Mouse (Mus musculus) heart, postnatal 0 days (tissue): ENCODE data around the gene Taf13. TPM values are rescaled to one million over a fixed set of nuclear protein-coding genes. Genes with fewer than 3 reads are reported as not detected.
A peak's percentile ranks its signal among the peaks of the same experiment; 100 is the strongest.

Source experiments
- ATAC-seq: fragments of 200-750 bp; cut with Nextera tagmentation; 2 replicates; pipeline ENCODE4 v1.8.0; 2017; ENCODE audit warnings: low read depth, moderate number of reproducible peaks, moderate library complexity; ENCODE audit not compliant: insufficient read depth
- DNase-seq: peaks from one replicate; pipeline ENCODE4 v3.0.0-alpha.2; 2016; ENCODE audit warnings: low spot score
- H3K27ac ChIP-seq: fragments of 300-500 bp; sonication (generic); 2 replicates; pipeline ENCODE4 v1.5.1; 2014; ENCODE audit warnings: low read depth, mild to moderate bottlenecking
- H3K27me3 ChIP-seq: fragments of 300-500 bp; sonication (generic); 2 replicates; pipeline ENCODE4 v1.6.1; 2014; ENCODE audit warnings: low read length, mixed read lengths; ENCODE audit not compliant: control insufficient read depth, insufficient read depth
- H3K36me3 ChIP-seq: fragments of 300-500 bp; sonication (generic); replicated peaks from 2 replicates; pipeline ENCODE4 v1.6.1; 2014; ENCODE audit warnings: low read length, mixed read lengths; ENCODE audit not compliant: control insufficient read depth, insufficient read depth
- H3K4me1 ChIP-seq: fragments of 300-500 bp; sonication (generic); 2 replicates; pipeline ENCODE4 v1.6.1; 2014; ENCODE audit warnings: antibody characterized with exemption; ENCODE audit not compliant: control insufficient read depth, insufficient read depth
- H3K4me2 ChIP-seq: fragments of 300-500 bp; sonication (generic); 2 replicates; pipeline ENCODE4 v1.6.1; 2014; ENCODE audit warnings: low read depth, mild to moderate bottlenecking, low read length, moderate library complexity
- H3K4me3 ChIP-seq: fragments of 300-500 bp; sonication (generic); 2 replicates; pipeline ENCODE4 v1.5.1; 2014; ENCODE audit warnings: low read depth, low read length
- H3K9ac ChIP-seq: fragments of 300-500 bp; sonication (generic); replicated peaks from 2 replicates; pipeline ENCODE4 v1.6.1; 2014; ENCODE audit warnings: low read depth, low read length, mixed read lengths
- H3K9me3 ChIP-seq: fragments of 300-500 bp; sonication (generic); replicated peaks from 2 replicates; pipeline ENCODE4 v1.6.1; 2016; ENCODE audit warnings: low read length; ENCODE audit not compliant: control insufficient read depth
- CTCF ChIP-seq: IDR thresholded peaks from 2 replicates; pipeline ENCODE4 v1.5.1; 2016; ENCODE audit warnings: antibody characterized with exemption, control low read depth, low read depth
- EP300 ChIP-seq: IDR thresholded peaks from 2 replicates; pipeline ENCODE4 v1.6.1; 2016; ENCODE audit warnings: antibody characterized with exemption, low read depth
- WGBS: fragments of 180-500 bp; shearing (Covaris S2); extraction: QIAGEN DNeasy Blood & Tissue Kit; methylation state at CpG from one replicate; pipeline ENCODE4 v1.1.7; 2014; 5-methylcytosine and 5-hydroxymethylcytosine counted together
- microRNA-seq: library from miRNA; unstranded; fragments of <30 nt; microRNA quantifications from one replicate; pipeline ENCODE4, GENCODE M21; 2016
- polyA plus RNA-seq: library from polyadenylated mRNA; unstranded; fragments of >200 nt; fragmentation: Nextera tagmentation; extraction: Ambion mirVana; gene quantifications from 2 replicates; pipeline ENCODE4 v1.2.1, GENCODE M21; 2015
- total RNA-seq: library from RNA; depleted of rRNA; stranded (reverse); fragments of >200 nt; gene quantifications from 2 replicates; pipeline ENCODE4 v1.2.3, GENCODE M21; 2014; ENCODE audit warnings: low replicate concordance; rRNA removed

Gene Taf13
- total and polyA plus RNA-seq, 2 experiments from 2014 or later, result 9.9 to 29.6 TPM

- no peak overlapping the region for H3K4me3 ChIP-seq
- H3K36me3 ChIP-seq, result 0 out of 2 replicates have a peak, but pooled peaks cover 6% of the 10 kb centered on the region
- H3K4me2 ChIP-seq, result no peak overlapping the region
- H3K9me3 ChIP-seq, result no peaks in the 10 kb centered on the region
- no peak for DNase-seq
- TF ChIP-seq EP300 (no peak), CTCF (no peak)
- 64% methylated on average over 4 of the region's 4 CpGs for WGBS
- no peak overlapping the region for H3K9ac ChIP-seq
- ATAC-seq, result no peak
- no peaks in the 10 kb centered on the region for H3K27me3 ChIP-seq
- H3K27ac ChIP-seq, result no peak overlapping the region
- H3K4me1 ChIP-seq, result no peaks in the 10 kb centered on the region
Observed at GRCm38 (mm10) chr3:108584580-108584979, 13.1 kb downstream of the Taf13 start.

- H3K9me3 ChIP-seq, result no peaks in the 10 kb centered on the region
- 40% methylated on average over 2 of the region's 2 CpGs for WGBS
- H3K4me1 ChIP-seq, result peaks cover 4% of the 10 kb centered on the region; the same call in 1 of the 2 replicates
- no peaks in the 10 kb centered on the region for H3K27me3 ChIP-seq
- no peak overlapping the region for H3K27ac ChIP-seq
- no peak overlapping the region for H3K4me3 ChIP-seq
- no peaks in the 10 kb centered on the region for H3K36me3 ChIP-seq
- no peak for TF ChIP-seq EP300
- no peak for TF ChIP-seq CTCF
- no peak overlapping the region for H3K4me2 ChIP-seq
- no peak for DNase-seq
- no peak for ATAC-seq
- H3K9ac ChIP-seq, result no peak overlapping the region
Observed at GRCm38 (mm10) chr3:108588446-108588845, 16.9 kb downstream of the Taf13 start.

GRCm38 (mm10) chr3:108590786-108591529 lies 19.5 kb downstream of the Taf13 start, which contains the start of gene Wdr47:
Gene Wdr47, plus strand, starts transcription at chr3:108591279.
- H3K27ac ChIP-seq, result peak within 1 kb of the TSS; percentile 72
- H3K4me1 ChIP-seq, result peaks cover 4% of the 10 kb centered on the region; the same call in 1 of the 2 replicates
- no peaks in the 10 kb centered on the region for H3K27me3 ChIP-seq
- no peaks in the 10 kb centered on the region for H3K36me3 ChIP-seq
- peak within 1 kb of the TSS; percentile 100 for H3K4me2 ChIP-seq
- H3K9ac ChIP-seq, result peak within 1 kb of the TSS; percentile 80
- TF ChIP-seq EP300 (no peak), CTCF (no peak)
- H3K9me3 ChIP-seq, result no peaks in the 10 kb centered on the region
- ATAC-seq (peak; percentile 100), DNase-seq (peak; percentile 94)
- WGBS, result 4% methylated on average over 44 of the region's 44 CpGs
- H3K4me3 ChIP-seq, result peak within 1 kb of the TSS; percentile 99

GRCm38 (mm10) chr3:108591530-108592522 lies 20.3 kb downstream of the Taf13 start:
- H3K9me3 ChIP-seq, result no peaks in the 10 kb centered on the region
- no peaks in the 10 kb centered on the region for H3K36me3 ChIP-seq
- peak overlapping the region; percentile 80 for H3K9ac ChIP-seq
- H3K4me1 ChIP-seq, result peaks cover 4% of the 10 kb centered on the region; the same call in 1 of the 2 replicates
- ATAC-seq, result peak; percentile 22
- H3K27me3 ChIP-seq, result no peaks in the 10 kb centered on the region
- TF ChIP-seq EP300 (no peak), CTCF (no peak)
- peak overlapping the region; percentile 72 for H3K27ac ChIP-seq
- DNase-seq, result no peak
- peak overlapping the region; percentile 100 for H3K4me2 ChIP-seq
- H3K4me3 ChIP-seq, result peak overlapping the region; percentile 99
- under 1% methylated on average over 60 of the region's 61 CpGs for WGBS

- H3K4me2 ChIP-seq, result no peak overlapping the region
- H3K4me1 ChIP-seq, result no peaks in the 10 kb centered on the region
- 37% methylated on average over 3 of the region's 3 CpGs for WGBS
- DNase-seq, result no peak
- no peaks in the 10 kb centered on the region for H3K27me3 ChIP-seq
- H3K9ac ChIP-seq, result no peak overlapping the region
- H3K27ac ChIP-seq, result no peak overlapping the region
- H3K4me3 ChIP-seq, result no peak overlapping the region
- no peak for TF ChIP-seq EP300
- no peak for ATAC-seq
- H3K9me3 ChIP-seq, result no peaks in the 10 kb centered on the region
- 0 out of 2 replicates have a peak, but pooled peaks cover 5% of the 10 kb centered on the region for H3K36me3 ChIP-seq
Observed at GRCm38 (mm10) chr3:108608906-108609305, 37.4 kb downstream of the Taf13 start.

Small RNAs within 50 kb of the gene (microRNA-seq; reads per million reads assigned to microRNA genes)
- gene Gm22860, result not detected

Other genes with a start within 250 kb of the Taf13 start
- gene Mybphl, start 206.8 kb upstream of the Taf13 start, total RNA-seq, result 49.3 and 60.6 TPM in 2 replicates
- gene Mybphl, start 206.8 kb upstream of the Taf13 start, polyA plus RNA-seq, result 90.0 and 123 TPM in 2 replicates
- gene Psrc1, start 187.9 kb upstream of the Taf13 start, total RNA-seq, result 8.4 and 17.5 TPM in 2 replicates
- gene Psrc1, start 187.9 kb upstream of the Taf13 start, polyA plus RNA-seq, result 5.0 and 5.4 TPM in 2 replicates
- gene Celsr2, start 156.1 kb upstream of the Taf13 start, total RNA-seq, result 3.5 and 5.5 TPM in 2 replicates
- gene Celsr2, start 156.1 kb upstream of the Taf13 start, polyA plus RNA-seq, result 1.2 and 1.9 TPM in 2 replicates
- 40.3 and 55.3 TPM in 2 replicates for gene Sars, start 126.5 kb upstream of the Taf13 start, total RNA-seq
- gene Sars, start 126.5 kb upstream of the Taf13 start, polyA plus RNA-seq, result 74.4 and 77.7 TPM in 2 replicates
- not detected in 2 replicates for gene 1700013F07Rik, start 37.5 kb upstream of the Taf13 start, total RNA-seq
- not detected in 2 replicates for gene 1700013F07Rik, start 37.5 kb upstream of the Taf13 start, polyA plus RNA-seq
- gene 5330417C22Rik, start 35.2 kb upstream of the Taf13 start, total RNA-seq, result 0.04 and 0.62 TPM in 2 replicates
- gene 5330417C22Rik, start 35.2 kb upstream of the Taf13 start, polyA plus RNA-seq, result 0.34 and 1.6 TPM in 2 replicates
- 22.4 and 34.6 TPM in 2 replicates for gene Tmem167b, start 9.2 kb upstream of the Taf13 start, total RNA-seq
- 25.4 and 25.8 TPM in 2 replicates for gene Tmem167b, start 9.2 kb upstream of the Taf13 start, polyA plus RNA-seq
- gene Wdr47, start 19.6 kb downstream of the Taf13 start, total RNA-seq, result 4.3 and 8.5 TPM in 2 replicates
- gene Wdr47, start 19.6 kb downstream of the Taf13 start, polyA plus RNA-seq, result 4.3 and 5.2 TPM in 2 replicates
- 29.8 and 39.4 TPM in 2 replicates for gene Clcc1, start 82.2 kb downstream of the Taf13 start, total RNA-seq
- 46.4 and 49.1 TPM in 2 replicates for gene Clcc1, start 82.2 kb downstream of the Taf13 start, polyA plus RNA-seq
- gene Gpsm2, start 150.6 kb downstream of the Taf13 start, total RNA-seq, result 8.7 and 15.8 TPM in 2 replicates
- gene Gpsm2, start 150.6 kb downstream of the Taf13 start, polyA plus RNA-seq, result 9.6 and 10.3 TPM in 2 replicates
- not detected in 2 replicates for gene Aknad1, start 168.0 kb downstream of the Taf13 start, total RNA-seq
- 0.05 TPM in 1 of 2 replicates, not detected in the other for gene Aknad1, start 168.0 kb downstream of the Taf13 start, polyA plus RNA-seq